Mouse (Mus musculus) activated CD4-positive, CD25-positive, alpha-beta regulatory T cell, adult 4 months (primary cell): ENCODE results near the gene Zfp748. TPM values are rescaled to one million over a fixed set of nuclear protein-coding genes. Genes with fewer than 3 reads are reported as not detected.

ENCODE experiments used
- ATAC-seq: one replicate; pipeline ENCODE4 v1.8.0; 2017
- polyA plus RNA-seq, 2 experiments: library from polyadenylated mRNA; unstranded; fragments of 100-300 nt; shearing (Covaris generic); gene quantifications; one replicate each; pipeline ENCODE4 v1.2.1; 2017

Zfp748 gene
- polyA plus RNA-seq = 10 to 100 TPM; 17.4 to 23.4 TPM

GRCm38 (mm10) chr13:67553730-67554129 lies at the start of gene Zfp748:
Gene Zfp748 (minus strand): TSS chr13:67553830.
- ATAC-seq = no peak

GRCm38 (mm10) chr13:67572591-67573189 lies 19.1 kb upstream of the Zfp748 start:
- no peak for ATAC-seq

DNA sequence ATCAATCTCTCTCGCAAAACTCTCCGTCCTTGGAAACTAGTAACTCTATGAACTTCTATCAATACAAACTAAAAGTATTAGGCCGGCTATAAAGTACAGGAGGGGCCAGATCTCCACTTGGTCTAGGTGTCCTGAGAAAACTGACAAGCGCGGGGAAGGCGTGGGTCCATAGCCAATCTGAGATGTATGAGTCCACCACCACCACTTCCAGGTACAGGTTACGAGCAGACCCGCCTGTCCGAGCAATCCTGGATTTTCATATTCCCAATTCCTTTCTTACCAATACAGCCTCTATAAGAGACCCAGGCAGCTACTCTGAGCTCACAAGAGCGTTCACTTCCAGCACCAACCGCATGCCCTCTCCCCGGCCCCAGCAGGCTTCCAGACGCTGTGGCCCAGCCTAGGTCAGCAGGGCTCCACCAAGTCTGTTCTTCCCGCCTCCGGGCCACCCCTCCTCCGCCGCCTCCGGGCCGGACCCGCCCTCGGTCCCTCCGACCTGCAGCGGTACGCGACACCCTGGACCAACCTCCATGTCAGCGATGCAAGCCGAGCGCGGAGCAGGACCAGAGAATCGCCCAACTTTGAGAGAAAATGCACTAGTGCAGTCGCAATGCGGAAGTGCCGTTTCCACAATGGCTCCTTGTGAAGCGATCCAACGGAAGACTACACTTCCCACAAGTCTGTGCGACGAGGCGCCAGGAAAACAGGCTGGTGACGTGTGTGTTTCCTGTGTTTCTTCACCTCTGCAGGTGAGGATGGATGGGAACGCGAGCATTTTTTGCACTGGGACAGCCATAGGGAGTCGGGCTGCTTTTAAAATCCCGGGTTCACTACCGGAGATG lies 904 bp downstream of the Zfp748 start:
- ATAC-seq = peak; percentile 99

DNA sequence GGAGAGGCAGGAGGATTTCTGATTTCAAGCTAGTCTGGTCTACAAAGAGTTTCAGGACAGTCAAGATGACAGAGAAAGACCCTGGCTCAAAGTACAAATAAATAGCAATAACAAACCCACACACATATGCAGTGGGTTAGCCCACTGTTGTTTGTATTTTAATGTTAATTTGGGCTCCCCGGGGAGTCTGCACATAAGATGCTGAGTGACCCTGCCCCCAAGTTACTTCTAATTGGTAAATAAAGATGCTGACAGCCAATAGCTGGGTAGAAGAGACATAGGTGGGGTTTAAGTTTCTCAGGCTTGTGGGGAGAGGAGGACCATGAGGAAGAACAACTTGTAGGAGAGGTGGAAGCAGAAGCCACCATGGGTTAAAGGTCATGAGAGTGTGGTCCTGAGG lies 7.7 kb downstream of the Zfp748 start:
- ATAC-seq = no peak

GRCm38 (mm10) chr13:67527049-67527730 lies 26.4 kb downstream of the Zfp748 start:
- ATAC-seq = no peak

GRCm38 (mm10) chr13:67525753-67526410 lies 27.7 kb downstream of the Zfp748 start, which contains the start of the genes Gm26965 and Zfp87:
Gene Gm26965 (minus strand): TSS chr13:67526151.
Gene Zfp87 (minus strand): TSS chr13:67526177.
- ATAC-seq = peak; percentile 99

DNA sequence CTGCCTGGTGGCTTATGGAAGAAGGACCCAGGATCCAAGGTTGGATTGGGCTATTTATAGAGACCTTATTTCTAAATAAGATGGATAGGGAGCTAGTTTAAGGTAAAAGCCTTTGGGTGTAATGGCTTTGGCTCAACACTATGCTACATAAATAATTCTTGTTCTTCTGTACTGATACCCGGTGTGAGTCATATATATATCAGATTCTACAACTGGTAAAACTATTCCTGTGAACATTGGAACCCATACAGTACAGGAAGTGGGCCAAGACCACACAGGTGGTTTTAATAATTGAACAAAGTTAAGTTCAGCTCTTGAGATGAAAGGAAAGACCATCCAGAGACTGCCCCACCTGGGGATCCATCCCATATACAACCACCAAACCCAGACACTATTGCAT lies 52.7 kb downstream of the Zfp748 start:
- no peak for ATAC-seq

- peak; percentile 99 for ATAC-seq
These were observed 53.4 kb downstream of the Zfp748 start, which contains the start of gene Zfp58 for GRCm38 (mm10) chr13:67500084-67500719. Gene Zfp58 (minus strand): TSS chr13:67500555.

GRCm38 (mm10) chr13:67495631-67496030 lies 58.0 kb downstream of the Zfp748 start:
- ATAC-seq = no peak

Other genes with a start within 250 kb of the Zfp748 start
- gene Zfp457, start 247.3 kb downstream of the Zfp748 start, polyA plus RNA-seq = 1 to 10 TPM in 1 of 2 experiments, not detected in 1; 1.9 TPM
- gene Zfp595, start 221.3 kb downstream of the Zfp748 start, polyA plus RNA-seq = 1 to 10 TPM; 5.4 to 5.9 TPM
- gene Gm28044, start 193.3 kb downstream of the Zfp748 start, polyA plus RNA-seq = not detected
- gene Zfp953, start 193.2 kb downstream of the Zfp748 start, polyA plus RNA-seq = 1 to 10 TPM; 2.9 to 3.4 TPM
- 1 to 10 TPM; 1.3 to 2.3 TPM for gene Gm28041, start 178.1 kb downstream of the Zfp748 start, polyA plus RNA-seq
- 1 to 10 TPM; 6.5 to 8.4 TPM for gene Zfp456, start 178.0 kb downstream of the Zfp748 start, polyA plus RNA-seq
- 10 to 100 TPM; 20.6 to 23.0 TPM for gene Zfp429, start 154.0 kb downstream of the Zfp748 start, polyA plus RNA-seq
- 1 to 10 TPM; 1.8 to 3.1 TPM for gene Zfp459, start 132.4 kb downstream of the Zfp748 start, polyA plus RNA-seq
- 10 to 100 TPM; 13.5 to 15.2 TPM for gene Zfp874a, start 102.2 kb downstream of the Zfp748 start, polyA plus RNA-seq
- gene Zfp874b, start 69.6 kb downstream of the Zfp748 start, polyA plus RNA-seq = 10 to 100 TPM in 1 of 2 experiments, 1 to 10 TPM in 1; 9.3 to 10.8 TPM
- gene Zfp58, start 53.3 kb downstream of the Zfp748 start, polyA plus RNA-seq = 10 to 100 TPM; 15.9 to 17.9 TPM
- 1 to 10 TPM in 1 of 2 experiments, not detected in 1; 4.7 TPM for gene Gm26965, start 27.7 kb downstream of the Zfp748 start, polyA plus RNA-seq
- gene Zfp87, start 27.7 kb downstream of the Zfp748 start, polyA plus RNA-seq = 10 to 100 TPM; 52.0 to 61.6 TPM
- 1 to 10 TPM; 8.8 to 9.2 TPM for gene Zfp729b, start 55.9 kb upstream of the Zfp748 start, polyA plus RNA-seq
- gene Gm49345, start 83.9 kb upstream of the Zfp748 start, polyA plus RNA-seq = 1 to 10 TPM; 2.5 to 5.2 TPM
- 1 to 10 TPM; 6.7 to 8.0 TPM for gene Zfp729a, start 84.0 kb upstream of the Zfp748 start, polyA plus RNA-seq
- gene Zfp738, start 133.2 kb upstream of the Zfp748 start, polyA plus RNA-seq = 10 to 100 TPM; 11.9 to 16.7 TPM
- gene Zfp65, start 175.3 kb upstream of the Zfp748 start, polyA plus RNA-seq = 1 to 10 TPM; 6.8 to 7.4 TPM
- gene Zfp85, start 201.4 kb upstream of the Zfp748 start, polyA plus RNA-seq = 10 to 100 TPM; 13.0 to 16.3 TPM
- gene Zfp493, start 225.9 kb upstream of the Zfp748 start, polyA plus RNA-seq = 1 to 10 TPM; 1.8 to 2.5 TPM